Mouse (Mus musculus) heart, postnatal 14 days (tissue): Measurements from ENCODE around the gene Akr1b8. TPM values are rescaled to one million over a fixed set of nuclear protein-coding genes. Genes with fewer than 3 reads are reported as not detected.
"Not testable (repeated sequence)": the region's sequence is repeated elsewhere in the genome, so short reads cannot be mapped to it uniquely, and the experiment has no call there.

Source experiments
- DNase-seq, 2 experiments: peaks; one replicate each; pipeline ENCODE4 v3.0.0; 2021 to 2022
- intact Hi-C: fragments of 180-260 bp; cut with DNase I; formaldehyde crosslinking; loops from one replicate; pipeline ENCODE4 v1.15.1; 2025
- long read RNA-seq, 2 experiments: library from polyadenylated mRNA; stranded (forward); transcript quantifications; one replicate each; pipeline ENCODE4 v2.0.0; 2021
- total RNA-seq, 2 experiments: library from RNA; stranded (reverse); gene quantifications; 2 replicates each; pipeline ENCODE4 v1.2.3; 2021

Akr1b8 gene
- 1 to 10 TPM; 4.2 to 4.4 TPM for total RNA-seq
- long read RNA-seq, experiment 1, transcript Akr1b8-201 (10 exons, 1,358 nt): major isoform, 7 of 7 reads
- long read RNA-seq, experiment 1, partial matches to known transcripts: 0 of 7 reads
- long read RNA-seq, experiment 1, other reads (novel, unspliced or antisense): 0 of 7 reads
- long read RNA-seq, experiment 2, partial matches to known transcripts: 0 of 3 reads
- long read RNA-seq, experiment 2, other reads (novel, unspliced or antisense): 0 of 3 reads

GRCm38 (mm10) chr6:34353658-34354353 lies at the start of gene Akr1b8:
Gene Akr1b8 (plus strand): TSS chr6:34354119.
- peak in 1 of 2 experiments; percentile 7 for DNase-seq
- intact Hi-C loops: no loop called here

- intact Hi-C loops: no loop called here
- peak; percentile 46 to 52 for DNase-seq
Observed at GRCm38 (mm10) chr6:34304675-34305241, 49.2 kb upstream of the Akr1b8 start.

- intact Hi-C loops: no loop called here
Observed at GRCm38 (mm10) chr6:34306797-34307196, 47.1 kb upstream of the Akr1b8 start.

GRCm38 (mm10) chr6:34309526-34309925 lies 44.4 kb upstream of the Akr1b8 start:
- DNase-seq: no peak
- intact Hi-C loops: no loop called here

More at GRCm38 (mm10) chr6:34306797-34307196, 47.1 kb upstream of the Akr1b8 start:
- DNase-seq: no peak

- no peak for DNase-seq
- intact Hi-C loops: no loop called here
Observed at GRCm38 (mm10) chr6:34310023-34310595, 43.8 kb upstream of the Akr1b8 start.

GRCm38 (mm10) chr6:34313386-34313785 lies 40.5 kb upstream of the Akr1b8 start:
- DNase-seq: peak; percentile 33 to 45
- intact Hi-C loops: no loop called here

GRCm38 (mm10) chr6:34313921-34314320 lies 40.0 kb upstream of the Akr1b8 start:
- intact Hi-C loops: no loop called here

GRCm38 (mm10) chr6:34316854-34317771 lies 36.8 kb upstream of the Akr1b8 start, which contains the start of gene Akr1b3:
Gene Akr1b3 (minus strand): TSS chr6:34317478.
- DNase-seq: peak; percentile 86 to 89
- intact Hi-C loops: no loop called here

More at GRCm38 (mm10) chr6:34313921-34314320, 40.0 kb upstream of the Akr1b8 start:
- DNase-seq: peak in 1 of 2 experiments; percentile 23

GRCm38 (mm10) chr6:34318172-34318571 lies 35.7 kb upstream of the Akr1b8 start:
- peak; percentile 16 to 41 for DNase-seq
- intact Hi-C loops: no loop called here

GRCm38 (mm10) chr6:34318636-34319035 lies 35.3 kb upstream of the Akr1b8 start:
- intact Hi-C loops: no loop called here
- no peak for DNase-seq

GRCm38 (mm10) chr6:34322121-34322520 lies 31.8 kb upstream of the Akr1b8 start:
- intact Hi-C loops: no loop called here
- no peak for DNase-seq

- intact Hi-C loops: no loop called here
- no peak for DNase-seq
Observed at GRCm38 (mm10) chr6:34331379-34331778, 22.5 kb upstream of the Akr1b8 start.

GRCm38 (mm10) chr6:34331804-34332203 lies 22.1 kb upstream of the Akr1b8 start:
- intact Hi-C loops: not testable (repeated sequence)

GRCm38 (mm10) chr6:34334673-34335072 lies 19.2 kb upstream of the Akr1b8 start:
- intact Hi-C loops: no loop called here
- DNase-seq: no peak

More at GRCm38 (mm10) chr6:34331804-34332203, 22.1 kb upstream of the Akr1b8 start:
- not testable (repeated sequence) for DNase-seq

GRCm38 (mm10) chr6:34337799-34338198 lies 16.1 kb upstream of the Akr1b8 start:
- intact Hi-C loops: no loop called here
- DNase-seq: no peak

GRCm38 (mm10) chr6:34341991-34342390 lies 11.9 kb upstream of the Akr1b8 start:
- no peak for DNase-seq
- intact Hi-C loops: no loop called here

- no peak for DNase-seq
- intact Hi-C loops: no loop called here
Observed at GRCm38 (mm10) chr6:34342476-34342875, 11.4 kb upstream of the Akr1b8 start.

- intact Hi-C loops: no loop called here
- no peak for DNase-seq
Observed at GRCm38 (mm10) chr6:34343426-34343825, 10.5 kb upstream of the Akr1b8 start.

GRCm38 (mm10) chr6:34344135-34344850 lies 9.6 kb upstream of the Akr1b8 start:
- DNase-seq: no peak
- intact Hi-C loops: no loop called here
